Mouse (Mus musculus) cerebellum, postnatal 10 days (tissue): Measurements from ENCODE around the gene Uba6.

Source experiments
- DNase-seq, 2 experiments: peaks; one replicate each; pipeline ENCODE4 v3.0.0; 2021; ENCODE audit warnings: mixed read lengths in 2 of 2

Uba6 gene

DNA sequence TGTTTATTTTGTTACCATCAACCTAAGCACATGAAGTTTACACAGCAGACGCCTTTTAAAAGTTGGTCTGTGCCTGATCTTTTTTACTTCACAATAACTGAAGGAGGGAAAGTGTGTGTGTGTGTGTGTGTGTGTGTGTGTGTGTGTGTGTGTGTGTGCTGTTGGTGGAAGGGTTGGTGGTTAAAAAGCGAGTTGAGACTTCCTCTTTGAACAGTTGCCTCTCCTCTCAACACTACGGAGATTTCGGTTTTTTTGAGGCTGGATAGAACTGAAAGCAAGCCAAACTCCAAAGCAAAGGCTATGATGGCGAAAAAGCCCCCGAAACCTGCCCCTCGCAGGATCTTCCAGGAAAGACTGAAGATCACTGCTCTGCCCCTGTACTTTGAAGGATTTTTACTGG, 101.1 kb downstream of the Uba6 start, which contains the start of gene Stap1:
Gene Stap1 (plus strand): TSS at position 209 of the 400 bp plus-strand sequence.
- no peak for DNase-seq

- no peak for DNase-seq
These were observed 103.5 kb downstream of the Uba6 start for GRCm38 (mm10) chr5:86069121-86069520.

DNA sequence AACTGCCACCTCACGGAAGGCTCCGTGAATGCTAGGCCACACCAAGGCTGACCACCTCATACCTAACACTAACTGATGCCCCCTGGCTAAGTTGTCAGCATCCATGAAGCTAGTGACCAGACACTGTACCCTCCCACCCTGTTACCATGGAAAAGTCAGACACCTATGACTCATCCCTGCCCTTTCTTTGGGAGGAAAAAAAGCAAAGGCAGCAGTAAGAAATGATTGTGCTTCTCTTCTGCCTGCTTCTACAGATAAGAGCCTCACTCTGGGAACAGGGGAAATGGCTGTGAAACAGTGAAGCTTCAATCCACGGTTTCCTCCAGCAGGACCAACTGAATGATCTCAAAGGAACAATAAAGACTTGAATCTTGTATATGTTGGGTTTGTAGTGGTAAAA, 104.2 kb downstream of the Uba6 start:
- no peak for DNase-seq

- peak; percentile 89 to 90 for DNase-seq
These were observed 106.1 kb downstream of the Uba6 start for GRCm38 (mm10) chr5:86066551-86066929.

DNA sequence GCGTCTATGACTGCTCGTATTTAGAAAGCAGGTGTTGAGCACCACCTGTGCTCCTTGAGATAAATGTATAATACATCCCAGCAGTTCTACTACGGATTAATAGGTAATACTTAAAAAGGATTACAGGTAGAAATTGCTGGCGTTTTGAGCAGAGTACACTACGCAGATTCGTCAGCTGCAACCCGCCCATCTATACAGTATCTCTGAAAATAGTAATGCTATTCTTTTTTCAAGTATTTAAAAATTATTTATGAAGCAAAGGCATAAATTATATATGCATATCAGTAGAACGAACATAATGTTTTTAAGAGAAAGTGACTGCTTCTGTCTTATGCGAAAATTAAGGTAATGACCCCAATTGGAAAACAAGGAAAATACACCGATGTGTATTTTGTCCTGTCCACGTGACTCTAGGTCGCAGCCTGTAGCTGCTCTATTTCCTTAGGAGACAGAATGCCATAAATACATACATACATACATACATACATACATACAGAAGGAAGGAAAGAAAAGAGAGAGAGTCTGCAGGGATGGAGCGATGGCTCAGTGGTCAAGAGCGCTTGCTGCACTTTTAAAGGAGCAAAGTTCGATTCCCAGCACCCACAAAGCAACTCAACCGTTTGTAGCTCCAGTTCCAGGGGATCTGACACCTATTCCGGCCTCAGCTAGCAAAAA, 106.6 kb downstream of the Uba6 start:
- no peak for DNase-seq

GRCm38 (mm10) chr5:86065101-86065875, 107.3 kb downstream of the Uba6 start, which contains the start of gene Cenpc1:
Gene Cenpc1 (minus strand): TSS chr5:86065583.
- peak; percentile 98 to 99 for DNase-seq

GRCm38 (mm10) chr5:86063501-86063900, 109.1 kb downstream of the Uba6 start:
- DNase-seq, result no peak
